Mouse (Mus musculus) olfactory bulb, adult 2 months (tissue): Measurements from ENCODE around the gene Ppp1r15b.

ENCODE experiments used
- CTCF ChIP-seq: fragments of 200-500 bp; IDR thresholded peaks from 2 replicates; pipeline ENCODE4 v1.5.1; 2012; ENCODE audit warnings: low read depth, mild to moderate bottlenecking, low read length, moderate library complexity; ENCODE audit not compliant: insufficient read depth
- POLR2A ChIP-seq: fragments of 200-500 bp; IDR thresholded peaks from 2 replicates; pipeline ENCODE4 v1.6.1; 2012; ENCODE audit warnings: mild to moderate bottlenecking, low read depth, low read length, moderate library complexity; ENCODE audit not compliant: insufficient read depth

DNA sequence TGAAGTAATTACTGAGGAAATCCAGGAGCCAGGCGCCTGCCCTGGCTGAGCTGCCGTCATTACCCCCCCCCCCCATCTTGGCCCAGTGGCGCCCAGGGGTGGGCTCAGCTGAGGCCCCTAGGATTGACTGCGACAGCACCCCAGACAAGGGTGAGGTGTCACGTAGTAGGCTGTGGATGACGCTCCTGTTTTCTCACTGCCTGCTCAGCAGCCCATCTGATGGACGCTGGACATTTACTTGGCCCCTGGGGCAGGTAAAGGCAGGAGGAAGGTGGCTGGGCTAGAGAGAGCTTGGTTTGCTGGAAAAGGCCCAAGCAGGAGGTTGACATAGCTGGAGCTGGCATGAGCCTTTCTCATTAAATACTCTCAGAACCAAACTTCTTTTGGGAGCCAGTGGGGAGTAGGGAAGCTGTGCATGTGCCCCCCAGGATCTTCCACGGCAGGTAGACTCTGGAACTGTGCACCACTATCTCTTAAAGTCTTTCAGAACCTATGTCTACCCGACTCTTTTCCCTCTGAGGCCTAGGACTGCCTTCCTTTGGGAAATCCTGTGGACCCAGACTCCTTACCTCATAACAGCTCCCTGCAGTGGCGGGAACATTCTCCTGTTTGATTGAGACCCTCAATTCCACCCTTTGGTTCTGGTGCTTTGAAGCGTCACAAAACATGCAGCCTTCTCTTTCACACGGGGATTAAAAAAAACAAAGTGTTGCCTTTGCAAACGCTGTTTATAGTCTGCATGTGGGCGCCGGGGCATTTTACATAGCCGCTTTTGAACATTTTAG lies 52.4 kb downstream of the Ppp1r15b start:
- TF ChIP-seq POLR2A (no peak), CTCF (no peak)
